20 mouse cellular contexts compared by ENCODE assay signal in the genomic region with DNA sequence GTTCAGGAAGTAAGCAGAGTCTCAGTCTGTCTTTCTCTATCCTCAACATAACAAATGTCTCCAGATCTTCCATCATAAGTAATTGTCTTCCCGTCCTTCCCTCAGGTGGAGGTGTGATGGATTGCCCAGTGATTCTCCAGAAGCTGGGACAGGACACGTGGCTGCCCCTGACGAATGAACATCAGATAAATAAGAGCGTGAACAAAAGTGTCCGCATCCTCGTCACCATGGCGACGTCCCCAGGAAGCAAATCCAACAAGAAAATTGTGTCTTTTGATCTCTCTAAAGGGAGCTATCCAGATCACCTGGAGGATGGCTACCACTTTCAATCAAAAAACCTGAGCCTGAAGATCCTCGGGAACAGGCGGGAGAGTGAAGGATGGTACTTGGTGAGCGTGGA. TPM values are rescaled to one million over a fixed set of nuclear protein-coding genes. Genes with fewer than 3 reads are reported as not detected.
A peak's percentile ranks its signal among the peaks of the same experiment; 100 is the strongest.
DNase-seq lines count a peak whose midpoint lies in the region; ATAC-seq and TF ChIP-seq lines count a peak whose summit lies in the region.
"Had no signal": no experiment of that assay in that cellular context is flagged by ENCODE, and none has a peak within 500 bp of the region (broad histone marks: within the 10 kb centered on the region; RNA-seq: fewer than 3 reads in every experiment).

No protein-coding gene starts in this region.

- no peaks in the 10 kb centered on the region for H3K27me3 ChIP-seq in hindbrain, embryonic 11.5 days (ENCODE audit: control insufficient read depth, insufficient read depth, low read length)
- no peaks in the 10 kb centered on the region for H3K27me3 ChIP-seq in hindbrain, embryonic 10.5 days (ENCODE audit: insufficient read depth, poor library complexity, severe bottlenecking)
- H3K27me3 ChIP-seq in midbrain, embryonic 11.5 days (ENCODE audit: control insufficient read depth, insufficient read depth, low read length): no peaks in the 10 kb centered on the region
- no peaks in the 10 kb centered on the region for H3K27me3 ChIP-seq in midbrain, embryonic 10.5 days (ENCODE audit: low read depth, poor library complexity, severe bottlenecking)
- H3K27me3 ChIP-seq in MEL (ENCODE audit: control insufficient read depth in 1 of 2, insufficient read depth in 2 of 2, low read length in 2 of 2): no peaks in the 10 kb centered on the region
- no peaks in the 10 kb centered on the region for H3K27me3 ChIP-seq in midbrain, embryonic 14.5 days (ENCODE audit: control insufficient read depth, insufficient read depth, low read length)
- H3K27me3 ChIP-seq: embryonic facial prominence, embryonic 12.5 days; liver, embryonic 13.5 days had no signal

- H3K79me2 ChIP-seq in MEL (ENCODE audit: control insufficient read depth, insufficient read depth, low read length, poor library complexity): no peaks in the 10 kb centered on the region

- no peak for ATAC-seq in hindbrain, embryonic 11.5 days (ENCODE audit: low FRiP score)
- ATAC-seq in midbrain, embryonic 11.5 days (ENCODE audit: low FRiP score): no peak
- no peak for ATAC-seq in midbrain, embryonic 14.5 days (ENCODE audit: low FRiP score, low TSS enrichment)
- no peak for ATAC-seq in erythroblast, adult 5-6 weeks (replicated peaks; ENCODE audit: low FRiP score, poor library complexity, severe bottlenecking)

- 58% methylated on average over 11 of the region's 11 CpGs for WGBS in hindbrain, embryonic 11.5 days
- 71% methylated on average over 11 of the region's 11 CpGs for WGBS in hindbrain, embryonic 10.5 days
- WGBS in midbrain, embryonic 11.5 days: 63% methylated on average over 11 of the region's 11 CpGs
- WGBS in midbrain, embryonic 10.5 days: 76% methylated on average over 11 of the region's 11 CpGs
- 55% methylated on average over 11 of the region's 11 CpGs for WGBS in midbrain, embryonic 14.5 days

- TF ChIP-seq EP300 in MEL (IDR thresholded peaks at IDR 0.05; ENCODE audit: low read depth in 1 of 2, low read length in 2 of 2): no peak

- H3K9ac ChIP-seq in hindbrain, embryonic 11.5 days (ENCODE audit: low read depth, low read length): no peak overlapping the region
- no peak overlapping the region for H3K9ac ChIP-seq in midbrain, embryonic 11.5 days (ENCODE audit: low read length)
- H3K9ac ChIP-seq in MEL (ENCODE audit: control insufficient read depth, low read depth, low read length, poor library complexity, severe bottlenecking): peak overlapping the region; percentile 52
- no peak overlapping the region for H3K9ac ChIP-seq in midbrain, embryonic 14.5 days (replicated peaks; ENCODE audit: low read length)
- H3K9ac ChIP-seq: embryonic facial prominence, embryonic 12.5 days; liver, embryonic 13.5 days had no signal

- no peaks in the 10 kb centered on the region for H3K9me3 ChIP-seq in hindbrain, embryonic 11.5 days (ENCODE audit: control insufficient read depth, low read length)
- no peaks in the 10 kb centered on the region for H3K9me3 ChIP-seq in hindbrain, embryonic 10.5 days
- no peaks in the 10 kb centered on the region for H3K9me3 ChIP-seq in midbrain, embryonic 11.5 days (ENCODE audit: control insufficient read depth, low read length)
- H3K9me3 ChIP-seq in midbrain, embryonic 10.5 days (replicated peaks): no peaks in the 10 kb centered on the region
- H3K9me3 ChIP-seq in MEL (replicated peaks; ENCODE audit: insufficient read depth, low read length): no peaks in the 10 kb centered on the region
- no peaks in the 10 kb centered on the region for H3K9me3 ChIP-seq in midbrain, embryonic 14.5 days (ENCODE audit: control insufficient read depth, low read length)
- H3K9me3 ChIP-seq: embryonic facial prominence, embryonic 12.5 days; liver, embryonic 13.5 days had no signal

- H3K4me1 ChIP-seq in hindbrain, embryonic 11.5 days (replicated peaks; ENCODE audit: control insufficient read depth, insufficient read depth, low read length): no peaks in the 10 kb centered on the region
- no peaks in the 10 kb centered on the region for H3K4me1 ChIP-seq in hindbrain, embryonic 10.5 days (replicated peaks)
- no peaks in the 10 kb centered on the region for H3K4me1 ChIP-seq in midbrain, embryonic 11.5 days (ENCODE audit: control insufficient read depth, insufficient read depth, low read length)
- H3K4me1 ChIP-seq in midbrain, embryonic 10.5 days: no peaks in the 10 kb centered on the region
- H3K4me1 ChIP-seq in MEL (ENCODE audit: control insufficient read depth in 1 of 2, insufficient read depth in 2 of 2, low read length in 2 of 2): peaks cover 4 to 14% of the 10 kb centered on the region in 2 experiments
- H3K4me1 ChIP-seq in midbrain, embryonic 14.5 days (ENCODE audit: control insufficient read depth, insufficient read depth, low read length): no peaks in the 10 kb centered on the region
- H3K4me1 ChIP-seq: embryonic facial prominence, embryonic 12.5 days; liver, embryonic 13.5 days had no signal

- no peak overlapping the region for H3K4me2 ChIP-seq in hindbrain, embryonic 11.5 days (replicated peaks; ENCODE audit: low read depth, low read length)
- no peak overlapping the region for H3K4me2 ChIP-seq in midbrain, embryonic 11.5 days
- no peak overlapping the region for H3K4me2 ChIP-seq in midbrain, embryonic 14.5 days (ENCODE audit: low read length)
- H3K4me2 ChIP-seq: embryonic facial prominence, embryonic 12.5 days; liver, embryonic 13.5 days had no signal

- no peak overlapping the region for H3K4me3 ChIP-seq in hindbrain, embryonic 11.5 days (ENCODE audit: low read depth, low read length)
- H3K4me3 ChIP-seq in hindbrain, embryonic 10.5 days: no peak overlapping the region
- no peak overlapping the region for H3K4me3 ChIP-seq in midbrain, embryonic 11.5 days (ENCODE audit: low read depth, low read length)
- no peak overlapping the region for H3K4me3 ChIP-seq in midbrain, embryonic 10.5 days
- peak overlapping the region in 1 of 2 experiments; percentile 69; a peak in 3 of 4 replicates for H3K4me3 ChIP-seq in MEL (ENCODE audit: control insufficient read depth in 1 of 2, insufficient read depth in 1 of 2, low read depth in 2 of 2, low read length in 2 of 2)
- H3K4me3 ChIP-seq in midbrain, embryonic 14.5 days (replicated peaks; ENCODE audit: low read depth, low read length): no peak overlapping the region
- H3K4me3 ChIP-seq: embryonic facial prominence, embryonic 12.5 days; erythroblast, embryonic 14.5 days; gastrocnemius, adult 2 months; liver, embryonic 13.5 days had no signal

- H3K27ac ChIP-seq in hindbrain, embryonic 11.5 days (ENCODE audit: low read depth, low read length): no peak overlapping the region
- no peak overlapping the region for H3K27ac ChIP-seq in hindbrain, embryonic 10.5 days
- H3K27ac ChIP-seq in midbrain, embryonic 11.5 days (ENCODE audit: low read depth, low read length): no peak overlapping the region
- no peak overlapping the region for H3K27ac ChIP-seq in midbrain, embryonic 10.5 days (replicated peaks)
- no peak overlapping the region for H3K27ac ChIP-seq in MEL (ENCODE audit: control insufficient read depth, low read depth, low read length)
- no peak overlapping the region for H3K27ac ChIP-seq in midbrain, embryonic 14.5 days (replicated peaks; ENCODE audit: low read depth, low read length)
- H3K27ac ChIP-seq: embryonic facial prominence, embryonic 12.5 days; gastrocnemius, adult 2 months; liver, embryonic 13.5 days; stomach, postnatal 0 days had no signal

- DNase-seq in hindbrain, embryonic 11.5 days (ENCODE audit: low spot score): peak; percentile 6
- DNase-seq in hindbrain, embryonic 10.5 days (ENCODE audit: low spot score): no peak
- DNase-seq in midbrain, embryonic 11.5 days (ENCODE audit: low spot score, missing footprints): peak; percentile 39
- DNase-seq in midbrain, embryonic 10.5 days (ENCODE audit: low spot score): no peak
- no peak for DNase-seq in MEL (ENCODE audit: low read depth, low spot score)
- DNase-seq in midbrain, embryonic 14.5 days: peak; percentile 32
- DNase-seq: adrenal gland, adult 8-10 months; cerebellum, adult 2 months; cerebellum, postnatal 25 days; gastrocnemius, adult 2 months; kidney, adult 18-20 months; kidney, postnatal 4 days; liver, embryonic 13.5 days; lung, adult 2 months; lung, postnatal 14 days had no signal

- H3K36me3 ChIP-seq in hindbrain, embryonic 11.5 days (ENCODE audit: control insufficient read depth, insufficient read depth, low read length): no peaks in the 10 kb centered on the region
- H3K36me3 ChIP-seq in hindbrain, embryonic 10.5 days: no peaks in the 10 kb centered on the region
- no peaks in the 10 kb centered on the region for H3K36me3 ChIP-seq in midbrain, embryonic 11.5 days (ENCODE audit: control insufficient read depth, insufficient read depth, low read length)
- no peaks in the 10 kb centered on the region for H3K36me3 ChIP-seq in midbrain, embryonic 10.5 days
- peaks cover 0 to 10% of the 10 kb centered on the region in 2 experiments; a peak in 2 of 4 replicates for H3K36me3 ChIP-seq in MEL (ENCODE audit: control insufficient read depth in 1 of 2, insufficient read depth in 2 of 2, low read length in 2 of 2)
- H3K36me3 ChIP-seq in midbrain, embryonic 14.5 days (ENCODE audit: control insufficient read depth, insufficient read depth, low read length): no peaks in the 10 kb centered on the region
- H3K36me3 ChIP-seq: embryonic facial prominence, embryonic 12.5 days; liver, embryonic 13.5 days had no signal

- TF ChIP-seq POLR2A in MEL (IDR thresholded peaks at IDR 0.05; ENCODE audit: control insufficient read depth in 1 of 2, insufficient read depth in 1 of 2, low read depth in 1 of 2, low read length in 2 of 2, poor library complexity in 1 of 2): no peak

- TF ChIP-seq RAD21 in MEL (IDR thresholded peaks at IDR 0.05; ENCODE audit: low read depth, low read length): no peak

- no peak for TF ChIP-seq CTCF in MEL (IDR thresholded peaks at IDR 0.05 in 2 of 3, conservative IDR thresholded peaks at IDR 0.05 in 1 of 3; ENCODE audit: control insufficient read depth in 1 of 3, insufficient read depth in 1 of 3, low read depth in 2 of 3, low read length in 3 of 3, poor library complexity in 1 of 3, severe bottlenecking in 1 of 3)

TF ChIP-seq in MEL, 35 proteins besides CTCF, POLR2A, EP300 and RAD21 (continues in another document):
- TF ChIP-seq TBP (IDR thresholded peaks at IDR 0.05; ENCODE audit: low read depth, low read length) (no peak), HCFC1 (IDR thresholded peaks at IDR 0.05; ENCODE audit: low read depth, low read length) (no peak)

RNA-seq across cellular contexts. Expression of a gene that starts 7.8 kb away (rescaled TPM):
- 0.17 and 0.25 TPM in 2 replicates for polyA plus RNA-seq in hindbrain, embryonic 11.5 days (2014; fragmentation: Nextera tagmentation; extraction: Ambion mirVana)
- 0.14 and 0.29 TPM in 2 replicates for polyA plus RNA-seq in hindbrain, embryonic 10.5 days (2016; fragmentation: Nextera tagmentation; extraction: Ambion mirVana)
- 0.29 and 0.37 TPM in 2 replicates for polyA plus RNA-seq in midbrain, embryonic 11.5 days (2014; fragmentation: Nextera tagmentation; extraction: Ambion mirVana)
- 0.14 and 0.23 TPM in 2 replicates for polyA plus RNA-seq in midbrain, embryonic 10.5 days (2016; fragmentation: Nextera tagmentation; extraction: Ambion mirVana)
- total RNA-seq in MEL (2012; rRNA removed): 0.72 and 0.73 TPM in 2 replicates
- polyA plus RNA-seq in MEL (2012; ENCODE audit: insufficient read depth in 1 of 2, insufficient read length in 2 of 2, low read depth in 1 of 2, low replicate concordance in 2 of 2, missing spikeins in 1 of 2): 1 to 10 TPM in 1 of 2 experiments, not detected in 1; 1.3 TPM
- 0.05 and 0.15 TPM in 2 replicates for polyA plus RNA-seq in midbrain, embryonic 14.5 days (2014; fragmentation: Nextera tagmentation; extraction: Ambion mirVana)
- 2.3 TPM in 1 of 2 replicates, not detected in the other for total RNA-seq in erythroblast, adult 5-6 weeks (2015; ENCODE audit: low replicate concordance)
- 0.26 and 0.56 TPM in 2 replicates for total RNA-seq in erythroblast, adult 5-6 weeks (2017; ENCODE audit: low replicate concordance)
- total RNA-seq: gastrocnemius, adult 2 months had no signal
- polyA plus RNA-seq: C2C12; cerebellum, adult 2 months had no signal

Comparison
In these comparisons a context has a peak if more than half of its experiments do, and no peak if none do; other contexts are left out.
1. DNase-seq: peak in hindbrain, embryonic 11.5 days (single experiment), midbrain, embryonic 11.5 days (single experiment) and midbrain, embryonic 14.5 days (single experiment); none in hindbrain, embryonic 10.5 days (single experiment), midbrain, embryonic 10.5 days (single experiment) and MEL (single experiment).